Comparison of ENCODE assay signal across 27 mouse cellular contexts in genomic region chr2:120087391-120087790, GRCm38 (mm10).
"Had no signal": no experiment of that assay in that cellular context is flagged by ENCODE, and none has a peak within 500 bp of the region (broad histone marks: within the 10 kb centered on the region; RNA-seq: fewer than 3 reads in every experiment).

No protein-coding gene starts in this region.

- ATAC-seq: hindbrain, embryonic 16.5 days; inflammation-experienced regulatory T-cells, adult 6 months; intestine, embryonic 15.5 days; intestine, postnatal 0 days; liver, embryonic 12.5 days had no signal

- H3K9ac ChIP-seq: heart, embryonic 13.5 days; heart, embryonic 15.5 days; hindbrain, embryonic 12.5 days; hindbrain, embryonic 14.5 days; intestine, embryonic 15.5 days; limb, embryonic 12.5 days; liver, embryonic 12.5 days; liver, embryonic 14.5 days had no signal

- H3K4me1 ChIP-seq: hindbrain, embryonic 10.5 days; hindbrain, embryonic 12.5 days; limb, embryonic 12.5 days had no signal

- H3K4me2 ChIP-seq: heart, embryonic 11.5 days; heart, embryonic 13.5 days; heart, embryonic 15.5 days; hindbrain, embryonic 12.5 days; hindbrain, embryonic 14.5 days; intestine, embryonic 15.5 days; limb, embryonic 12.5 days; liver, embryonic 12.5 days had no signal

- H3K9me3 ChIP-seq: heart, embryonic 13.5 days; heart, embryonic 15.5 days; hindbrain, embryonic 10.5 days; hindbrain, embryonic 12.5 days; intestine, embryonic 15.5 days; limb, embryonic 10.5 days; limb, embryonic 12.5 days; liver, embryonic 12.5 days had no signal

- H3K4me3 ChIP-seq: gastrocnemius, adult 2 months; heart, adult 2 months; heart, embryonic 13.5 days; heart, embryonic 15.5 days; hindbrain, embryonic 10.5 days; hindbrain, embryonic 12.5 days; intestine, embryonic 15.5 days; layer of hippocampus, adult 2 months; left cerebral cortex, adult 2 months; limb, embryonic 10.5 days; limb, embryonic 12.5 days; liver, embryonic 12.5 days had no signal

- DNase-seq: gastrocnemius, adult 2 months; gastrocnemius, postnatal 10 days; gastrocnemius, postnatal 25 days; heart, adult 2 months; heart, postnatal 14 days; heart, postnatal 36 days; kidney, adult 18-20 months; kidney, adult 8-10 months; kidney, postnatal 10 days; kidney, postnatal 25 days; kidney, postnatal 4 days had no signal

- H3K36me3 ChIP-seq: hindbrain, embryonic 12.5 days; intestine, embryonic 15.5 days; limb, embryonic 12.5 days had no signal

- H3K27ac ChIP-seq: gastrocnemius, adult 2 months; heart, adult 2 months; heart, embryonic 13.5 days; heart, embryonic 15.5 days; hindbrain, embryonic 10.5 days; hindbrain, embryonic 12.5 days; hindbrain, embryonic 14.5 days; intestine, embryonic 15.5 days; layer of hippocampus, adult 2 months; left cerebral cortex, adult 2 months; limb, embryonic 10.5 days; limb, embryonic 12.5 days; liver, embryonic 12.5 days; liver, embryonic 14.5 days had no signal

- H3K27me3 ChIP-seq: heart, embryonic 13.5 days; heart, embryonic 15.5 days; hindbrain, embryonic 12.5 days; intestine, embryonic 15.5 days; limb, embryonic 12.5 days; liver, embryonic 12.5 days had no signal
